Mouse (Mus musculus): Measurements from ENCODE around the gene Fam227a. TPM values are rescaled to one million over a fixed set of nuclear protein-coding genes. Genes with fewer than 3 reads are reported as not detected.

Fam227a gene
- total RNA-seq (2021) (under 1 TPM; 0.75 to 0.84 TPM), polyA plus RNA-seq (2012; rRNA removed) (1.2 and 1.4 TPM in 2 replicates)
- long read RNA-seq = 0 reads

- H3K27ac ChIP-seq = peak within 1 kb of the TSS; percentile 98
- no peaks in the 10 kb centered on the region; the same call in 1 of the 2 replicates for H3K36me3 ChIP-seq (ENCODE audit: control insufficient read depth, insufficient read depth, low read length)
- peak; percentile 63 for TF ChIP-seq POLR2A (IDR thresholded peaks at IDR 0.05; ENCODE audit: insufficient read depth, low read depth, low read length)
- TF ChIP-seq EP300 (IDR thresholded peaks at IDR 0.05; ENCODE audit: insufficient read depth, low read depth, low read length) = no peak
- TF ChIP-seq CTCF (IDR thresholded peaks at IDR 0.05) = no peak
- DNase-seq = peak; percentile 96
- H3K9ac ChIP-seq (ENCODE audit: low read depth, low read length) = peak within 1 kb of the TSS; percentile 85
- peak within 1 kb of the TSS; percentile 81 for H3K4me3 ChIP-seq
- intact Hi-C loops (cut with DNase I) = loop anchor here (1.0 to 5.0 kb wide), 2 partner anchors 12 to 84 kb away; partner anchors contain the start of genes Sun2 and Tomm22
- no peaks in the 10 kb centered on the region for H3K27me3 ChIP-seq (ENCODE audit: control insufficient read depth, insufficient read depth, low read length)
- H3K79me2 ChIP-seq (replicated peaks; ENCODE audit: control insufficient read depth, insufficient read depth, low read length) = no peaks in the 10 kb centered on the region
- peaks cover 3% of the 10 kb centered on the region; the same call in 1 of the 2 replicates for H3K4me1 ChIP-seq (ENCODE audit: control insufficient read depth, insufficient read depth, low read length)
- WGBS = under 1% methylated on average over 55 of the region's 55 CpGs
Observed at GRCm38 (mm10) chr15:79658531-79659375, at the start of gene Fam227a, which contains the start of gene Cby1. Gene Fam227a, minus strand, starts transcription at chr15:79658956. Gene Cby1, plus strand, starts transcription at chr15:79659199.

GRCm38 (mm10) chr15:79708229-79708822, 49.6 kb upstream of the Fam227a start:
- no peak for TF ChIP-seq POLR2A (IDR thresholded peaks at IDR 0.05; ENCODE audit: insufficient read depth, low read depth, low read length)
- TF ChIP-seq CTCF (IDR thresholded peaks at IDR 0.05) = 0 out of 2 replicates have a peak, but pooled peaks have one; percentile 5
- TF ChIP-seq EP300 (IDR thresholded peaks at IDR 0.05; ENCODE audit: insufficient read depth, low read depth, low read length) = no peak
- 94% methylated on average over 5 of the region's 5 CpGs for WGBS
- no peak overlapping the region for H3K4me3 ChIP-seq
- H3K9ac ChIP-seq (ENCODE audit: low read depth, low read length) = no peak overlapping the region
- no peaks in the 10 kb centered on the region for H3K27me3 ChIP-seq (ENCODE audit: control insufficient read depth, insufficient read depth, low read length)
- H3K27ac ChIP-seq = no peak overlapping the region
- no peaks in the 10 kb centered on the region for H3K4me1 ChIP-seq (ENCODE audit: control insufficient read depth, insufficient read depth, low read length)
- intact Hi-C loops (cut with DNase I) = no loop called here
- no peaks in the 10 kb centered on the region for H3K36me3 ChIP-seq (ENCODE audit: control insufficient read depth, insufficient read depth, low read length)
- no peak for DNase-seq
- H3K79me2 ChIP-seq (replicated peaks; ENCODE audit: control insufficient read depth, insufficient read depth, low read length) = no peaks in the 10 kb centered on the region

GRCm38 (mm10) chr15:79706603-79707214, 48.0 kb upstream of the Fam227a start:
- Histone ChIP-seq H3K4me3 (no peak overlapping the region), H3K9ac (ENCODE audit: low read depth, low read length) (no peak overlapping the region), H3K27me3 (ENCODE audit: control insufficient read depth, insufficient read depth, low read length) (no peaks in the 10 kb centered on the region), H3K36me3 (ENCODE audit: control insufficient read depth, insufficient read depth, low read length) (no peaks in the 10 kb centered on the region), H3K4me1 (ENCODE audit: control insufficient read depth, insufficient read depth, low read length) (no peaks in the 10 kb centered on the region), H3K79me2 (replicated peaks; ENCODE audit: control insufficient read depth, insufficient read depth, low read length) (no peaks in the 10 kb centered on the region), H3K27ac (no peak overlapping the region)
- DNase-seq = no peak
- intact Hi-C loops (cut with DNase I) = no loop called here
- 64% methylated on average over 17 of the region's 17 CpGs for WGBS
- TF ChIP-seq CTCF (IDR thresholded peaks at IDR 0.05) (no peak), POLR2A (IDR thresholded peaks at IDR 0.05; ENCODE audit: insufficient read depth, low read depth, low read length) (no peak), EP300 (IDR thresholded peaks at IDR 0.05; ENCODE audit: insufficient read depth, low read depth, low read length) (no peak)

GRCm38 (mm10) chr15:79697558-79698187, 38.9 kb upstream of the Fam227a start:
- intact Hi-C loops (cut with DNase I) = no loop called here
- no peaks in the 10 kb centered on the region for H3K27me3 ChIP-seq (ENCODE audit: control insufficient read depth, insufficient read depth, low read length)
- H3K9ac ChIP-seq (ENCODE audit: low read depth, low read length) = no peak overlapping the region
- no peak overlapping the region for H3K4me3 ChIP-seq
- peaks cover 8% of the 10 kb centered on the region for H3K79me2 ChIP-seq (replicated peaks; ENCODE audit: control insufficient read depth, insufficient read depth, low read length)
- no peak for DNase-seq
- no peak for TF ChIP-seq EP300 (IDR thresholded peaks at IDR 0.05; ENCODE audit: insufficient read depth, low read depth, low read length)
- no peak for TF ChIP-seq CTCF (IDR thresholded peaks at IDR 0.05)
- no peak for TF ChIP-seq POLR2A (IDR thresholded peaks at IDR 0.05; ENCODE audit: insufficient read depth, low read depth, low read length)
- H3K27ac ChIP-seq = no peak overlapping the region
- no peaks in the 10 kb centered on the region for H3K36me3 ChIP-seq (ENCODE audit: control insufficient read depth, insufficient read depth, low read length)
- 82% methylated on average over 9 of the region's 9 CpGs for WGBS
- peaks cover 3% of the 10 kb centered on the region for H3K4me1 ChIP-seq (ENCODE audit: control insufficient read depth, insufficient read depth, low read length)

- H3K36me3 ChIP-seq (ENCODE audit: control insufficient read depth, insufficient read depth, low read length) = no peaks in the 10 kb centered on the region
- no peaks in the 10 kb centered on the region for H3K27me3 ChIP-seq (ENCODE audit: control insufficient read depth, insufficient read depth, low read length)
Observed at GRCm38 (mm10) chr15:79697011-79697410, 38.3 kb upstream of the Fam227a start.

More at GRCm38 (mm10) chr15:79697011-79697410, 38.3 kb upstream of the Fam227a start:
- intact Hi-C loops (cut with DNase I) = no loop called here
- no peak overlapping the region for H3K4me3 ChIP-seq
- TF ChIP-seq POLR2A (IDR thresholded peaks at IDR 0.05; ENCODE audit: insufficient read depth, low read depth, low read length) (no peak), CTCF (IDR thresholded peaks at IDR 0.05) (no peak), EP300 (IDR thresholded peaks at IDR 0.05; ENCODE audit: insufficient read depth, low read depth, low read length) (no peak)
- H3K27ac ChIP-seq = no peak overlapping the region
- WGBS = 94% methylated on average over 6 of the region's 6 CpGs
- peaks cover 3% of the 10 kb centered on the region for H3K4me1 ChIP-seq (ENCODE audit: control insufficient read depth, insufficient read depth, low read length)
- H3K79me2 ChIP-seq (replicated peaks; ENCODE audit: control insufficient read depth, insufficient read depth, low read length) = peaks cover 8% of the 10 kb centered on the region
- no peak for DNase-seq
- H3K9ac ChIP-seq (ENCODE audit: low read depth, low read length) = no peak overlapping the region
